Mouse (Mus musculus): ENCODE measurements around the gene Gclc.
"Not testable (repeated sequence)": the region's sequence is repeated elsewhere in the genome, so short reads cannot be mapped to it uniquely, and the experiment has no call there.

The Gclc gene

DNA sequence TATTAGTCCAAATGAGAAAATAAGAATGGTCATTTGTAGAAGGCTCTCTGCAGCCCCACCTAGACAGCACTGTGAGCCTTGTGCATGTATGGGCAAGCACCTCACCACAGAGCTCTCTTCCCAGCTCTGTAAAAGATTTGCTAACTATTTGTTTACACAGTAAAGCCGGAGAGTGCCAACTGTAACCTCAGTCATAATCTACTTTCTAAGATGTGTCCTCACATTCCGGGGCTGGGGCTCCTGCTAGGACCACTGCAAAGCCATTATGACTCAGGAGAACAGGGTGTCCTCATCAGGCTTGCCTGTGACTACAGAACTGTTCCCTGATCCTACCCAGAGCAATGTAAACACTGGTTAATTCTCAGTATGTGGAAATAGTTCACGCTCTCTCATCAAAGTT lies 9.5 kb upstream of the Gclc start:
- no peak for DNase-seq (ENCODE audit: low read depth, low spot score)

GRCm38 (mm10) chr9:77746315-77746714 lies 8.0 kb upstream of the Gclc start:
- DNase-seq (ENCODE audit: low read depth, low spot score): no peak

GRCm38 (mm10) chr9:77748292-77748691 lies 6.0 kb upstream of the Gclc start:
- DNase-seq (ENCODE audit: low read depth, low spot score): not testable (repeated sequence)

GRCm38 (mm10) chr9:77750133-77751060 lies 3.9 kb upstream of the Gclc start:
- peak; percentile 94 for DNase-seq (ENCODE audit: low read depth, low spot score)

- no peak for DNase-seq (ENCODE audit: low read depth, low spot score)
Measured at GRCm38 (mm10) chr9:77751091-77751521, 3.2 kb upstream of the Gclc start.

DNA sequence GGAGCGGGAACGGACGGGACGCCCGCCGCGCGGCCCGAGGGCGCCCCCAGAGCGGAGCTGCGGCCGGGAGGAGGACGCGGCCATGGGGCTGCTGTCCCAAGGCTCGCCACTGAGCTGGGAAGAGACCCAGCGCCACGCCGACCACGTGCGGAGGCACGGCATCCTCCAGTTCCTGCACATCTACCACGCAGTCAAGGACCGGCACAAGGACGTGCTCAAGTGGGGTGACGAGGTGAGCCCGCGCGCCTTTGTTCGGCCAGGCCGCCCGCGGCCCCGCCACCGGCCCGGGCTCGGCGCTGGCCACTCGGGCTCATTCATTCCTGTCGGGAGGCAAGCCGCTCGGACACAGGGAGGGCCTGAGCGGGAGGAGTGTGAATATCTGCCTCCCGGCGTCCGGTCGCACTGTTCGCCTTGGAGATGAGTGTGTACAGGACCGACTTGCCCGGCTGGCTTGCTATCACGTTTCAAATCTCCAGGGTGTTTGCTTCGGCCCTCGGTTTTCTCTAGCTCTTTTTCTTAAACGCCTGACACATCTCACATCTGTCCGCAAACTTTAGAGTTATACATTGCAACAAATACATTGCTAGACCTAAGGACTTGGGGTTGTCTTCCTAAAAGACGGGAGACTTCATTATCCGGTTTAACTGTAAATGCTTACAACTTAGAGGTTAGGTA lies 530 bp downstream of the Gclc start:
- peak; percentile 71 for DNase-seq (ENCODE audit: low read depth, low spot score)

DNA sequence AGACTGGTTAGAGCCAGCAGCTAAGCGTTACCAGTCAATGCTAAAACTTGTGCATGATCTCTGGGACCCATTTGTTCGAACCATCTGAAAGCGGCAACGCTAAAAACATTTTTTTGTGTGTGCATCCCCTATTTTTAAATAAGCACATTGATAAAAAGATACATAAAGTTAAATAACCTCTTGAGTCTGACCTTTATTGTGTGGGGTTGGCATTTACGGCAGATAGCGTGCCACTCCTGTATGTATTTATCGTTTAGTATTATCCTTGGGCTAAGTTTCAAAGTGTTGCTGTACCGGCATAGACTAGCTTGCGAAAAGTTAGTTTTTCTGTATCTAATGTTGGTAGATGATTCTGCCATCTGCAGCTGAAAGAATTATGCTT lies 1.1 kb downstream of the Gclc start:
- no peak for DNase-seq (ENCODE audit: low read depth, low spot score)

DNA sequence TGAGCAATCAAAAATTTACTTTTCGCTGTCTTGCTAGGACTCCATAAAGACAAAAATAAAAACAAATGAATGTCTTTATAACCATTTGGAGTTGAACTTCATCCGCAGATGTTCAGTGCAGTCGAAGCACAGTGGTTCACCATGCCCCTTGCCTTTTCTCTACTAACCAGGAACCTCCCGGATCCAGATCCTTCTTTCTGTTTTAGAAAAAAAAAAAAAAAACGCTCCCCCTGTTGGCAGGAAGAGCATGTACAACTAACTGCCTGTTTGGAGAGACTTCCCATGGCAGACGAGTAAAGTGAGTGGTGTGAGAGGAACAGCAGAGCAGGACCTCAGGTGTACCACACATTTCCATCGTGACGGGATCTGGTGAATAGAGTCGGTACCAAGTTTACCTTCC lies 1.7 kb downstream of the Gclc start:
- DNase-seq (ENCODE audit: low read depth, low spot score): peak; percentile 66

- no peak for DNase-seq (ENCODE audit: low read depth, low spot score)
Measured at GRCm38 (mm10) chr9:77757331-77757730, 3.0 kb downstream of the Gclc start.

DNA sequence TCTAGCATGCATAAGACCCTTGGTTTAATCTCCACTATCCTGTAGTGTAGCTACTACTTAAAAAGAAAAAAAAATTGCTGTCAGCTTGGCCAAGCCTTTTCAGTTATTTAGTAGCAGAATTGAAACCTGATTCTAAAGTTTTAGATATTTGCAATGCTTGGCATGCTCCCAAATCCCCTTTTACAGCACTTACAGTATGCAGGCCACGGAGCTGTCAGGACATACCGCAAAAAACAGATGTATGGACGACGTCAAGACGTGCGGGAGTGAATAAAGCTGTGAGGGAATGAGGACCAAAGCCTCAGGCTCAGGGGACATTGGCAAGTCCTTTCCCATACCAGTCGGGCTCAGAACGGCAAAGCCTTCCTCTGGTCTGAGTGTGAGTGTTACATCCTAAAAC lies 4.1 kb downstream of the Gclc start:
- no peak for DNase-seq (ENCODE audit: low read depth, low spot score)

- DNase-seq (ENCODE audit: low read depth, low spot score): no peak
Measured at GRCm38 (mm10) chr9:77759111-77759510, 4.8 kb downstream of the Gclc start.

DNA sequence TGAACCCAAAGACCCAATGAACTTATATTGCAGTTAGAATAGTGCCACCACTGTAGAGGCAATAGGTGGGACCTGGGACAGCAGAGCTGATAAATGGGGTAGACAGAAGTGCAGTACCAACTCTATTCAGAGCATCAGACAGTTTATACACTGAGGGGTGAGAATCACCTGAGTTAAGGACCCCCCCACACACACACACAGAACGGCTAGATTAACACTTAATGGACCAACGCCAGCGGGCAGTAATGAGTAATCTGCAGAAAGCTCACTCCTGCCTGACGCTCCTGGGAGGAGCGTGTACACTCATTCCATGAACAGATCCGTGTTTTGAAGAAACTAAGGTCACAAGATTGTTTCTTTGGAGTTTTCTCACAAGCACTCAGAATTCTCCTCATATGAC lies 5.4 kb downstream of the Gclc start:
- DNase-seq (ENCODE audit: low read depth, low spot score): no peak

DNA sequence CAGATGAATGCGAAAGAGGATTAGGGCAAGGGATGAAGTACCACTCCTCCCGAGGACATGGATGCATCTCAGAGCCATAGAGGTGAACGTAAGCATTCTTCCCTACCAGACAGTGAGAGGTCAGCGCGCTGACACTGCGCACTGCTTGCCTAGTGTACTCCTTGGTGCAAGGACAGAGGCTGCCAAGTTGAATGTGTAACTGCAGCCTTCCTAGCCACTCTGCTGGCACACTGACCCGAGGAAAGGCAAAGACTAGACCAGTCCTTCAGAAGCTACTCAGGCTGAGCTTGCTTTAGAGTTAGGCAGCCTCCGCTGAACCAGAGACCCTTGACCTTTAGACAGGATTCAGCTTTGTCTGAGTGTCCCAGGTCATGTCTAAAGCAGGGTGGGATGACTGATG lies 11.9 kb downstream of the Gclc start:
- DNase-seq (ENCODE audit: low read depth, low spot score): no peak

DNA sequence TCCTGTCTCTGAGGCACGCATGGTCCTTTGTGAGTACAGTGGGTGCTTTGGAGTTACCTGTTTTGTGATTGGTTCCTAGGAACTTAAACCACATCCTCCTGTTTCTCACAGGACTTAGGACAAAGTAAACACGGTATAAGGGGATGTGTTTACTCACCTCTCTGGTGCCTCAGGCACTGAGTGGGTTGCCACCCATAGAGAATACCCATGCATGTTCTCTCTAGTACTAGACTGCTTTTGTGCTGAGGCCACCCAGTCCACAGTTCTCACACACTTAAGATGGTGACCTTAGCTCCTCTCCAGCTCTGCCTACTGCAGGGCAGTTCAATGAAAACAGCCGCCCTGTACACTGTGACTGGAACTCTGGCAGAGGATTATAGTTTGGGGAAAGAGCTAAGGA lies 12.4 kb downstream of the Gclc start:
- DNase-seq (ENCODE audit: low read depth, low spot score): no peak

DNA sequence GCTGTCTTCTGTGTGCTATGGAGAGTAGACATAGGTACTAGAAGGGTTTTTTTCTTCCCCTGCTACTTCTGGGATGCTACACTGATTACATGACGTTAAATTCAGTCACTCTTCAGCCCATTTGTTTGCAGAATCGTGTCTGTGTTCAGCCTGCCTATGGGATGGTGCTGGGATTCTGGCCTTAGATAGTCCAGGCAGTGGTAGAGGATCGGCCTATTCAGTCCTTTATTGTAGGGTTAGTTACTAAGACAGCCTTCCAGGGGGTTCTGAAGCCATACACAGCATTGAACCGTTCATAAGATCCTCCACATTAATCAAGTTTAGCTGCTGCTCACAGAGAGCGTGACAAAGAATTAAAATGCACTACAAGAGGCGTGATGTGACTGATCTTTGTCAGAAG lies 16.6 kb downstream of the Gclc start:
- no peak for DNase-seq (ENCODE audit: low read depth, low spot score)

- no peak for DNase-seq (ENCODE audit: low read depth, low spot score)
Measured at GRCm38 (mm10) chr9:77771330-77771729, 17.0 kb downstream of the Gclc start.

- DNase-seq (ENCODE audit: low read depth, low spot score): no peak
Measured at GRCm38 (mm10) chr9:77771765-77772383, 17.5 kb downstream of the Gclc start.

DNA sequence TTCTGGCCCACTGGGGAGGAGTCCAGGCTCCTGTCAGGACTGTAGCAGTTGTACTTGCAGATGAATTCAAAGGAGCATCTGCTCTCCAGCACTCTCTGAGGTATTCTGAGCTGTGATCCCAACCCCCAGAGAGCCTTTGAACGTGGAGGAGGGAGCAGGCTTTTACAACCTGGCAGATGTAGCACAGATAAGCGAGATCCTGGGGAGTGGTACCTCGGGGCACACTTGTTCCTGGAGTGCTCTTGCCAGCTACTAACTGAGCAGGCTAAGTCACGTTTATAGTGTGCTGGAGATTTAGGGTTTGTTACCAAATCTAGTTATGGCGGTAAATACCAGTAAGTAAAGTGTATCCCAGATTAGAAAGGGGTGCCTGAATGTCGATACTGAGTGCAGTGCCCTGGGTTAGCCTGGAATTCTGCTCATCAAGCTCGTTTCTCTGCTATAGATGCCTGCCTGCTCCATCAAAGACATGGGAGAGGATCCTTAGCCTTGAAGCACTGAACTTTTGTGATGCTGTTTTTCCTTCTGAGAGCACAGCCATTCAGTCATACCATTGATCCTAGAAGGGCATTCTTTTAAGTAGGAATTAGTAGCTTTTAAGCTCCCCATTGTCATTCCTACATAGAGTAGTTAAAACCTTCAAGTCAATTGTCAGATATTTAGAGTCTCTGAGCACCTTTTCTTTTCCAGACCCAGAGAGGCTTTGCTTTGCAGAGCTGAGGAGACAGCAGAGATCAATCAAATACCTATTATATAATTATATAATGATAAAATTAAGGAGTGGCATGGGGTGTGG lies 22.6 kb downstream of the Gclc start:
- no peak for DNase-seq (ENCODE audit: low read depth, low spot score)

GRCm38 (mm10) chr9:77777622-77778021 lies 23.3 kb downstream of the Gclc start:
- no peak for DNase-seq (ENCODE audit: low read depth, low spot score)

- no peak for DNase-seq (ENCODE audit: low read depth, low spot score)
Measured at GRCm38 (mm10) chr9:77779711-77780110, 25.4 kb downstream of the Gclc start.

GRCm38 (mm10) chr9:77781453-77782163 lies 27.3 kb downstream of the Gclc start:
- DNase-seq (ENCODE audit: low read depth, low spot score): peak; percentile 51

Data from CD4-positive, CD25-positive, alpha-beta regulatory T cell, adult 2 months (primary cell).